Mouse (Mus musculus): ENCODE results near the gene Selplg.
A peak's percentile ranks its signal among the peaks of the same experiment; 100 is the strongest.

The Selplg gene

GRCm38 (mm10) chr5:113832490-113832901, at the start of gene Selplg:
TSS of gene Selplg (minus strand) at chr5:113832644.
- DNase-seq (ENCODE audit: low read depth, low spot score) = no peak

- no peak for DNase-seq (ENCODE audit: low read depth, low spot score)
Measured at GRCm38 (mm10) chr5:113881136-113881535, 48.7 kb upstream of the Selplg start.

GRCm38 (mm10) chr5:113878943-113879617, 46.6 kb upstream of the Selplg start:
- DNase-seq (ENCODE audit: low read depth, low spot score) = no peak

- DNase-seq (ENCODE audit: low read depth, low spot score) = no peak
Measured at GRCm38 (mm10) chr5:113877565-113877964, 45.1 kb upstream of the Selplg start.

GRCm38 (mm10) chr5:113876176-113876575, 43.7 kb upstream of the Selplg start:
- no peak for DNase-seq (ENCODE audit: low read depth, low spot score)

GRCm38 (mm10) chr5:113875625-113876024, 43.2 kb upstream of the Selplg start:
- no peak for DNase-seq (ENCODE audit: low read depth, low spot score)

- no peak for DNase-seq (ENCODE audit: low read depth, low spot score)
Measured at GRCm38 (mm10) chr5:113874063-113875024, 41.9 kb upstream of the Selplg start.

- peak; percentile 93 for DNase-seq (ENCODE audit: low read depth, low spot score)
Measured at GRCm38 (mm10) chr5:113872936-113873912, 40.8 kb upstream of the Selplg start.

- DNase-seq (ENCODE audit: low read depth, low spot score) = no peak
Measured at GRCm38 (mm10) chr5:113871903-113872548, 39.6 kb upstream of the Selplg start.

- no peak for DNase-seq (ENCODE audit: low read depth, low spot score)
Measured at GRCm38 (mm10) chr5:113870393-113871040, 38.1 kb upstream of the Selplg start.

- peak; percentile 68 for DNase-seq (ENCODE audit: low read depth, low spot score)
Measured at GRCm38 (mm10) chr5:113869132-113869531, 36.7 kb upstream of the Selplg start.

GRCm38 (mm10) chr5:113864992-113865391, 32.5 kb upstream of the Selplg start:
- DNase-seq (ENCODE audit: low read depth, low spot score) = no peak

- DNase-seq (ENCODE audit: low read depth, low spot score) = no peak
Measured at GRCm38 (mm10) chr5:113863994-113864393, 31.6 kb upstream of the Selplg start.

GRCm38 (mm10) chr5:113862418-113862817, 30.0 kb upstream of the Selplg start:
- DNase-seq (ENCODE audit: low read depth, low spot score) = no peak

GRCm38 (mm10) chr5:113861294-113861693, 28.9 kb upstream of the Selplg start:
- no peak for DNase-seq (ENCODE audit: low read depth, low spot score)

- no peak for DNase-seq (ENCODE audit: low read depth, low spot score)
Measured at GRCm38 (mm10) chr5:113858971-113859370, 26.5 kb upstream of the Selplg start.

- DNase-seq (ENCODE audit: low read depth, low spot score) = no peak
Measured at GRCm38 (mm10) chr5:113858550-113858949, 26.1 kb upstream of the Selplg start.

GRCm38 (mm10) chr5:113857631-113858030, 25.2 kb upstream of the Selplg start:
- no peak for DNase-seq (ENCODE audit: low read depth, low spot score)

GRCm38 (mm10) chr5:113856631-113857030, 24.2 kb upstream of the Selplg start:
- DNase-seq (ENCODE audit: low read depth, low spot score) = peak; percentile 43

GRCm38 (mm10) chr5:113855696-113856095, 23.3 kb upstream of the Selplg start:
- no peak for DNase-seq (ENCODE audit: low read depth, low spot score)
